Mouse (Mus musculus) embryonic facial prominence, embryonic 15.5 days (tissue): ENCODE data around the gene Tmc6. TPM values are rescaled to one million over a fixed set of nuclear protein-coding genes. Genes with fewer than 3 reads are reported as not detected.

Experiments
- ATAC-seq: fragments of 200-750 bp; cut with Nextera tagmentation; 2 replicates; pipeline ENCODE4 v1.8.0; 2017; ENCODE audit warnings: low read depth, moderate TSS enrichment; ENCODE audit not compliant: insufficient number of reproducible peaks, low FRiP score, low TSS enrichment
- H3K27ac ChIP-seq: fragments of 300-500 bp; sonication (generic); replicated peaks from 2 replicates; pipeline ENCODE4 v1.5.1; 2015; ENCODE audit warnings: mild to moderate bottlenecking, inconsistent platforms
- H3K27me3 ChIP-seq: fragments of 300-500 bp; sonication (generic); 2 replicates; pipeline ENCODE4 v1.6.1; 2015; ENCODE audit warnings: inconsistent platforms
- H3K36me3 ChIP-seq: fragments of 300-500 bp; sonication (generic); 2 replicates; pipeline ENCODE4 v1.6.1; 2015; ENCODE audit warnings: mild to moderate bottlenecking, inconsistent platforms
- H3K4me1 ChIP-seq: fragments of 300-500 bp; sonication (generic); 2 replicates; pipeline ENCODE4 v1.6.1; 2015; ENCODE audit warnings: inconsistent platforms
- H3K4me2 ChIP-seq: fragments of 300-500 bp; sonication (generic); replicated peaks from 2 replicates; pipeline ENCODE4 v1.6.1; 2015; ENCODE audit warnings: mild to moderate bottlenecking, inconsistent platforms
- H3K4me3 ChIP-seq: fragments of 300-500 bp; sonication (generic); replicated peaks from 2 replicates; pipeline ENCODE4 v1.5.1; 2015; ENCODE audit warnings: mild to moderate bottlenecking, inconsistent platforms
- H3K9ac ChIP-seq: fragments of 300-500 bp; sonication (generic); 2 replicates; pipeline ENCODE4 v1.6.1; 2015; ENCODE audit warnings: inconsistent platforms
- H3K9me3 ChIP-seq: fragments of 300-500 bp; sonication (generic); replicated peaks from 2 replicates; pipeline ENCODE4 v1.6.1; 2016; ENCODE audit warnings: inconsistent platforms
- WGBS: fragments of 180-500 bp; shearing (Covaris S2); methylation state at CpG from one replicate; pipeline ENCODE4 v1.1.7; 2015; 5-methylcytosine and 5-hydroxymethylcytosine counted together
- polyA plus RNA-seq: library from polyadenylated mRNA; unstranded; fragments of >200 nt; fragmentation: Nextera tagmentation; extraction: Ambion mirVana; gene quantifications from 2 replicates; pipeline ENCODE4 v1.2.1, GENCODE M21; 2015

Gene Tmc6
- polyA plus RNA-seq, 1 experiment from 2014 or later: 23.2 TPM

- Histone ChIP-seq H3K9ac (peak within 1 kb of the TSS; percentile 41), H3K27ac (peak within 1 kb of the TSS; percentile 80), H3K4me3 (peak within 1 kb of the TSS; percentile 71), H3K27me3 (no peaks in the 10 kb centered on the region), H3K4me1 (peaks cover 21% of the 10 kb centered on the region), H3K9me3 (no peaks in the 10 kb centered on the region), H3K4me2 (peak within 1 kb of the TSS; percentile 98), H3K36me3 (peaks cover 27% of the 10 kb centered on the region)
- ATAC-seq: peak; percentile 76
- under 1% methylated on average over 73 of the region's 75 CpGs for WGBS
Measured at GRCm38 (mm10) chr11:117809407-117810311, 27.7 kb upstream of the Tmc6 start, which contains the start of the genes Gm20708 and Syngr2. Gm20708 (plus strand) TSS chr11:117809668. Syngr2 (plus strand) TSS chr11:117809668.

- Histone ChIP-seq H3K27me3 (no peaks in the 10 kb centered on the region), H3K36me3 (no peaks in the 10 kb centered on the region), H3K9ac (no peak overlapping the region), H3K4me1 (peaks cover 21% of the 10 kb centered on the region), H3K9me3 (no peaks in the 10 kb centered on the region), H3K27ac (no peak overlapping the region), H3K4me2 (no peak overlapping the region), H3K4me3 (no peak overlapping the region)
- ATAC-seq: no peak
- 93% methylated on average over 6 of the region's 6 CpGs for WGBS
Measured at GRCm38 (mm10) chr11:117806781-117807180, 24.8 kb upstream of the Tmc6 start.

GRCm38 (mm10) chr11:117803166-117803688 lies 21.2 kb upstream of the Tmc6 start:
- Histone ChIP-seq H3K36me3 (no peaks in the 10 kb centered on the region), H3K9me3 (no peaks in the 10 kb centered on the region), H3K27ac (no peak overlapping the region), H3K27me3 (no peaks in the 10 kb centered on the region), H3K4me3 (no peak overlapping the region), H3K4me1 (0 out of 2 replicates have a peak, but pooled peaks cover 3% of the 10 kb centered on the region), H3K4me2 (no peak overlapping the region), H3K9ac (no peak overlapping the region)
- no peak for ATAC-seq
- WGBS: 91% methylated on average over 3 of the region's 3 CpGs

- Histone ChIP-seq H3K4me2 (no peak overlapping the region), H3K4me1 (0 out of 2 replicates have a peak, but pooled peaks cover 6% of the 10 kb centered on the region), H3K27ac (no peak overlapping the region), H3K27me3 (no peaks in the 10 kb centered on the region), H3K9me3 (no peaks in the 10 kb centered on the region), H3K9ac (no peak overlapping the region), H3K4me3 (no peak overlapping the region), H3K36me3 (no peaks in the 10 kb centered on the region)
- 47% methylated on average over 7 of the region's 7 CpGs for WGBS
- no peak for ATAC-seq
Measured at GRCm38 (mm10) chr11:117801650-117802049, 19.7 kb upstream of the Tmc6 start.

GRCm38 (mm10) chr11:117800038-117800437 lies 18.0 kb upstream of the Tmc6 start:
- no peak overlapping the region for H3K9ac ChIP-seq
- no peak overlapping the region for H3K4me3 ChIP-seq
- 0 out of 2 replicates have a peak, but pooled peaks cover 6% of the 10 kb centered on the region for H3K4me1 ChIP-seq

GRCm38 (mm10) chr11:117799174-117799573 lies 17.2 kb upstream of the Tmc6 start:
- 0 out of 2 replicates have a peak, but pooled peaks cover 6% of the 10 kb centered on the region for H3K4me1 ChIP-seq
- H3K36me3 ChIP-seq: no peaks in the 10 kb centered on the region
- no peak overlapping the region for H3K27ac ChIP-seq
- H3K27me3 ChIP-seq: no peaks in the 10 kb centered on the region
- ATAC-seq: no peak
- no peak overlapping the region for H3K4me2 ChIP-seq
- no peaks in the 10 kb centered on the region for H3K9me3 ChIP-seq
- 67% methylated on average over 5 of the region's 5 CpGs for WGBS
- no peak overlapping the region for H3K9ac ChIP-seq
- no peak overlapping the region for H3K4me3 ChIP-seq

More at GRCm38 (mm10) chr11:117800038-117800437, 18.0 kb upstream of the Tmc6 start:
- Histone ChIP-seq H3K27me3 (no peaks in the 10 kb centered on the region), H3K9me3 (no peaks in the 10 kb centered on the region), H3K4me2 (no peak overlapping the region), H3K27ac (no peak overlapping the region), H3K36me3 (no peaks in the 10 kb centered on the region)
- no peak for ATAC-seq
- WGBS: 66% methylated on average over 7 of the region's 7 CpGs

- no peaks in the 10 kb centered on the region for H3K9me3 ChIP-seq
- 50% methylated on average over 2 of the region's 2 CpGs for WGBS
Measured at GRCm38 (mm10) chr11:117798160-117798541, 16.2 kb upstream of the Tmc6 start.

GRCm38 (mm10) chr11:117797511-117798159 lies 15.6 kb upstream of the Tmc6 start, which contains the start of gene 6030468B19Rik:
6030468B19Rik (plus strand) TSS chr11:117797660.
- Histone ChIP-seq H3K36me3 (no peaks in the 10 kb centered on the region), H3K4me3 (no peak within 1 kb of the TSS), H3K4me1 (peaks cover 7% of the 10 kb centered on the region), H3K4me2 (no peak within 1 kb of the TSS), H3K9ac (no peak within 1 kb of the TSS), H3K27me3 (no peaks in the 10 kb centered on the region), H3K9me3 (no peaks in the 10 kb centered on the region), H3K27ac (no peak within 1 kb of the TSS)
- no peak for ATAC-seq
- 53% methylated on average over 9 of the region's 9 CpGs for WGBS

More at GRCm38 (mm10) chr11:117798160-117798541, 16.2 kb upstream of the Tmc6 start:
- Histone ChIP-seq H3K27ac (no peak overlapping the region), H3K4me1 (0 out of 2 replicates have a peak, but pooled peaks cover 6% of the 10 kb centered on the region), H3K36me3 (no peaks in the 10 kb centered on the region), H3K4me3 (no peak overlapping the region), H3K4me2 (no peak overlapping the region), H3K27me3 (no peaks in the 10 kb centered on the region), H3K9ac (no peak overlapping the region)
- no peak for ATAC-seq

- 31% methylated on average over 5 of the region's 5 CpGs for WGBS
- no peak for ATAC-seq
Measured at GRCm38 (mm10) chr11:117796954-117797353, 15.0 kb upstream of the Tmc6 start.

GRCm38 (mm10) chr11:117794035-117794551 lies 12.1 kb upstream of the Tmc6 start:
- WGBS: 49% methylated on average over 4 of the region's 4 CpGs
- H3K4me2 ChIP-seq: no peak overlapping the region
- no peaks in the 10 kb centered on the region for H3K27me3 ChIP-seq
- H3K36me3 ChIP-seq: no peaks in the 10 kb centered on the region
- peaks cover 21% of the 10 kb centered on the region for H3K4me1 ChIP-seq
- no peak for ATAC-seq
- H3K4me3 ChIP-seq: no peak overlapping the region
- no peak overlapping the region for H3K9ac ChIP-seq
- H3K27ac ChIP-seq: no peak overlapping the region
- H3K9me3 ChIP-seq: no peaks in the 10 kb centered on the region

More at GRCm38 (mm10) chr11:117796954-117797353, 15.0 kb upstream of the Tmc6 start:
- no peaks in the 10 kb centered on the region for H3K36me3 ChIP-seq
- H3K4me2 ChIP-seq: no peak overlapping the region
- H3K4me1 ChIP-seq: peaks cover 14% of the 10 kb centered on the region
- H3K4me3 ChIP-seq: no peak overlapping the region
- H3K27ac ChIP-seq: no peak overlapping the region
- no peak overlapping the region for H3K9ac ChIP-seq
- H3K27me3 ChIP-seq: no peaks in the 10 kb centered on the region
- no peaks in the 10 kb centered on the region for H3K9me3 ChIP-seq
